Mouse (Mus musculus) c-Kit-positive CD71-positive TER-119-positive erythroid progenitor cells, embryonic 14.5 days (primary cell): Measurements from ENCODE around the gene Slc7a11.

Experiments used
- DNase-seq: peaks from one replicate; pipeline ENCODE4 v3.0.0-alpha.2; 2013; ENCODE audit warnings: low spot score

Gene Slc7a11

GRCm38 (mm10) chr3:50138319-50138718 lies 305.1 kb downstream of the Slc7a11 start:
- DNase-seq, result no peak

GRCm38 (mm10) chr3:50132204-50132603 lies 311.2 kb downstream of the Slc7a11 start:
- DNase-seq, result no peak

- DNase-seq, result no peak
Observed at GRCm38 (mm10) chr3:50130319-50130718, 313.1 kb downstream of the Slc7a11 start.

- DNase-seq, result no peak
Observed at GRCm38 (mm10) chr3:50121001-50121400, 322.4 kb downstream of the Slc7a11 start.

GRCm38 (mm10) chr3:50116266-50116665 lies 327.1 kb downstream of the Slc7a11 start:
- no peak for DNase-seq

GRCm38 (mm10) chr3:50105509-50105908 lies 337.9 kb downstream of the Slc7a11 start:
- DNase-seq, result no peak

GRCm38 (mm10) chr3:50094404-50095092 lies 348.9 kb downstream of the Slc7a11 start:
- DNase-seq, result no peak

GRCm38 (mm10) chr3:50076979-50077378 lies 366.4 kb downstream of the Slc7a11 start:
- peak; percentile 37 for DNase-seq

GRCm38 (mm10) chr3:50063396-50063795 lies 380.0 kb downstream of the Slc7a11 start:
- no peak for DNase-seq

- no peak for DNase-seq
Observed at GRCm38 (mm10) chr3:50044666-50045065, 398.7 kb downstream of the Slc7a11 start.

- no peak for DNase-seq
Observed at GRCm38 (mm10) chr3:50044160-50044559, 399.3 kb downstream of the Slc7a11 start.

- DNase-seq, result no peak
Observed at GRCm38 (mm10) chr3:50041141-50041540, 402.3 kb downstream of the Slc7a11 start.

- no peak for DNase-seq
Observed at GRCm38 (mm10) chr3:50035875-50036528, 407.4 kb downstream of the Slc7a11 start.

GRCm38 (mm10) chr3:50033325-50033724 lies 410.1 kb downstream of the Slc7a11 start:
- DNase-seq, result no peak

- no peak for DNase-seq
Observed at GRCm38 (mm10) chr3:50026039-50026438, 417.4 kb downstream of the Slc7a11 start.

- no peak for DNase-seq
Observed at GRCm38 (mm10) chr3:50014396-50014795, 429.0 kb downstream of the Slc7a11 start.

GRCm38 (mm10) chr3:50012012-50012411 lies 431.4 kb downstream of the Slc7a11 start:
- no peak for DNase-seq

GRCm38 (mm10) chr3:50003970-50004683 lies 439.3 kb downstream of the Slc7a11 start:
- DNase-seq, result no peak

GRCm38 (mm10) chr3:50002067-50002466 lies 441.3 kb downstream of the Slc7a11 start:
- DNase-seq, result no peak

- DNase-seq, result no peak
Observed at GRCm38 (mm10) chr3:50001635-50002034, 441.8 kb downstream of the Slc7a11 start.

- DNase-seq, result no peak
Observed at GRCm38 (mm10) chr3:49992891-49993290, 450.5 kb downstream of the Slc7a11 start.

- no peak for DNase-seq
Observed at GRCm38 (mm10) chr3:49987236-49987635, 456.2 kb downstream of the Slc7a11 start.

GRCm38 (mm10) chr3:49984795-49985194 lies 458.6 kb downstream of the Slc7a11 start:
- no peak for DNase-seq
